Mouse (Mus musculus) natural killer cell, adult 2 months (primary cell): ENCODE results near the gene Ifna6.
"Not testable (repeated sequence)": the region's sequence is repeated elsewhere in the genome, so short reads cannot be mapped to it uniquely, and the experiment has no call there.

Experiments used
- DNase-seq, 2 experiments: peaks; one replicate each; pipeline ENCODE4 v3.0.0; 2022; ENCODE audit warnings: low spot score in 2 of 2

Ifna6 gene

DNA sequence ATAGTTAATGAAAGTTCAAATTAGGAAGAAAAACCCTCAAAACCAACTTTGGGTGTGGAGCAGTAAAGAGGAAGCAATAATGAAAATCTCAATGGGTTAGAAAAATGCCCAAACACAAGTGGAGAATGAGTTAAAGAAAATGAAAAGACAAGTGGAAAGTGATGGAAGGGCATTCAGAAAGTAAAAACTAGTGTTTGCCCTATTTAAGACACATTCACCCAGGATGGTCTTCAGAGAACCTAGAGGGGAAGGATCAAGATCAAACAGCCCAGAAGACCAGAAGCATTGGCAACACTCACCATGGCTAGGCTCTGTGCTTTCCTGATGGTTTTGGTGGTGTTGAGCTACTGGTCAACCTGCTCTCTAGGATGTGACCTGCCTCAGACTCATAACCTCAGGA is at the start of gene Ifna6:
Gene Ifna6, plus strand, starts transcription at position 301 of the 400 bp plus-strand sequence.
- DNase-seq, result not testable (repeated sequence)

DNA sequence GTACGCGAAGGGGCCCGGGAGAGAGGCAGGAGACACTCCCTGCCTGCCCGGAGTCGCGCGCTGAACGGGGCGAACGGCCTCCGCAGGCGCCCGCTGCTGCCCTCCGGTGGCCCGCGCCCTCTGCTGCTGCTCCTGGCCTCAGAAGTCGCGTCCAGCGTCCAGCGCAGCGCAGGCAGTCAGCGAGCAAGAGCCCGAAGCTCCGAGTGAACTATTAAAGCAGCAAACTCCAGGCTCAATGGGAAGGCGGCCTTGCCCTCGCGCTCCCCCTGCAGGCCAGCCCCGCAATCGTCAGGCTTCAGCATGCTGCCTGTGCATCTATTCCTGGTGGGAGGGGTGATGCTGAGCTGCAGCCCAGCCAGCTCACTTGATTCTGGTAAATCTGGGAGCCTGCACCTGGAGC is 47.7 kb upstream of the Ifna6 start, which contains the start of gene Gm13272:
Gene Gm13272, plus strand, starts transcription at position 301 of the 400 bp plus-strand sequence.
- not testable (repeated sequence) for DNase-seq

DNA sequence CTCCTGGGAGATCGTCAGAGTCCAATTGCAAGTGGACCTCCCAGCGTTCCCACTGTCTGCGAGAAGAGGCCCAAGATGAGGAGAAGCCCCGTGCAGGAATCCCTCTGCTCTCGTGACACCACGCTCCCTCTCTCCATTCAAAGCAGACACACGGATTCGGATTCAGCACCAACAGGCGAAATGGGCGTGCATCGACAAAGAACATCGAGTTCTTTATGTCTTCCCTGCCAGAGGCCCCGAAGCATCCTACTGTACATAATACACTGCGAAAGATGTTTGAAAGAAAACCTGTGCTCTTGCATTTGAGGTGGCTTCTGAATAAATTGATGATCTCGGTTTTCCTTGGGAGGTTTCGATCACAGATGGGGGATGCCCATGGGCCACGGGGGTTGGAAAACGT is 46.9 kb upstream of the Ifna6 start:
- not testable (repeated sequence) for DNase-seq

DNA sequence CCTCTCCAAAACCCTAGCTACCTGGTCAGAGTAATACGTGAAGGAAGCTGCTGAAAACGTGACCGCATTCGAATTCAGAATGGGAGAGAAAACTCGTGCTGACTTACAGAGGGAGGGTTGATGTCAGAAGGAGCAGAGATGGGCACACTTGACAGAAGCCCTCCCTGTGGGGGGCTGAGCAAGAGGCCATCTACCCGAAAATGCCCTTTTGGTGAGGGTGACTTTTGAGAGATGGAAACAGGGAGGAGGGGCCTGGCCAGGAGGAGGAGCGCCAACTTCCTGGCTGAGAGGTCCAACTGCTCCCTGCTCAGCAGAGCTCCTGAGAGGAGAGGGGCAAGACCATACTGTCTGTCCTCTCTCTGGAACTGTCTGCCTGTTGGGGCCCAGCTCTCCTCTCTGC is 45.4 kb upstream of the Ifna6 start, which contains the start of gene Ifnz:
Gene Ifnz, plus strand, starts transcription at position 301 of the 400 bp plus-strand sequence.
- not testable (repeated sequence) for DNase-seq

DNA sequence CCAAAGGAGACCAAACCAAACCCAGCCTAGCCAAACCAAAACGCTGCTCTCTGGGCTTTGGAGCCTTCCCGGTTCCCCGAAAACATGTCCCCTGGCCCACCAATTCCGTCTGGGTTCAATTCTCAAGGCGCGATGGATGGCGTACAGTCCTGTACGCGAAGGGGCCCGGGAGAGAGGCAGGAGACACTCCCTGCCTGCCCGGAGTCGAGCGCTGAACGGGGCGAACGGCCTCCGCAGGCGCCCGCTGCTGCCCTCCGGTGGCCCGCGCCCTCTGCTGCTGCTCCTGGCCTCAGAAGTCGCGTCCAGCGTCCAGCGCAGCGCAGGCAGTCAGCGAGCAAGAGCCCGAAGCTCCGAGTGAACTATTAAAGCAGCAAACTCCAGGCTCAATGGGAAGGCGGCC is 44.9 kb upstream of the Ifna6 start:
- not testable (repeated sequence) for DNase-seq

DNA sequence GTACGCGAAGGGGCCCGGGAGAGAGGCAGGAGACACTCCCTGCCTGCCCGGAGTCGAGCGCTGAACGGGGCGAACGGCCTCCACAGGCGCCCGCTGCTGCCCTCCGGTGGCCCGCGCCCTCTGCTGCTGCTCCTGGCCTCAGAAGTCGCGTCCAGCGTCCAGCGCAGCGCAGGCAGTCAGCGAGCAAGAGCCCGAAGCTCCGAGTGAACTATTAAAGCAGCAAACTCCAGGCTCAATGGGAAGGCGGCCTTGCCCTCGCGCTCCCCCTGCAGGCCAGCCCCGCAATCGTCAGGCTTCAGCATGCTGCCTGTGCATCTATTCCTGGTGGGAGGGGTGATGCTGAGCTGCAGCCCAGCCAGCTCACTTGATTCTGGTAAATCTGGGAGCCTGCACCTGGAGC is 41.8 kb upstream of the Ifna6 start, which contains the start of gene Gm13276:
Gene Gm13276, plus strand, starts transcription at position 301 of the 400 bp plus-strand sequence.
- not testable (repeated sequence) for DNase-seq

DNA sequence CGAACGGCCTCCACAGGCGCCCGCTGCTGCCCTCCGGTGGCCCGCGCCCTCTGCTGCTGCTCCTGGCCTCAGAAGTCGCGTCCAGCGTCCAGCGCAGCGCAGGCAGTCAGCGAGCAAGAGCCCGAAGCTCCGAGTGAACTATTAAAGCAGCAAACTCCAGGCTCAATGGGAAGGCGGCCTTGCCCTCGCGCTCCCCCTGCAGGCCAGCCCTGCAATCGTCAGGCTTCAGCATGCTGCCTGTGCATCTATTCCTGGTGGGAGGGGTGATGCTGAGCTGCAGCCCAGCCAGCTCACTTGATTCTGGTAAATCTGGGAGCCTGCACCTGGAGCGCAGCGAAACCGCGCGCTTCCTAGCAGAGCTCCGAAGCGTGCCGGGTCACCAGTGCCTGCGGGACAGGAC is 38.8 kb upstream of the Ifna6 start, which contains the start of gene Gm13277:
Gene Gm13277, plus strand, starts transcription at position 231 of the 400 bp plus-strand sequence.
- DNase-seq, result peak; percentile 63 to 68

DNA sequence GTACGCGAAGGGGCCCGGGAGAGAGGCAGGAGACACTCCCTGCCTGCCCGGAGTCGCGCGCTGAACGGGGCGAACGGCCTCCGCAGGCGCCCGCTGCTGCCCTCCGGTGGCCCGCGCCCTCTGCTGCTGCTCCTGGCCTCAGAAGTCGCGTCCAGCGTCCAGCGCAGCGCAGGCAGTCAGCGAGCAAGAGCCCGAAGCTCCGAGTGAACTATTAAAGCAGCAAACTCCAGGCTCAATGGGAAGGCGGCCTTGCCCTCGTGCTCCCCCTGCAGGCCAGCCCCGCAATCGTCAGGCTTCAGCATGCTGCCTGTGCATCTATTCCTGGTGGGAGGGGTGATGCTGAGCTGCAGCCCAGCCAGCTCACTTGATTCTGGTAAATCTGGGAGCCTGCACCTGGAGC is 36.0 kb upstream of the Ifna6 start, which contains the start of gene Gm13278:
Gene Gm13278, plus strand, starts transcription at position 301 of the 400 bp plus-strand sequence.
- not testable (repeated sequence) for DNase-seq

DNA sequence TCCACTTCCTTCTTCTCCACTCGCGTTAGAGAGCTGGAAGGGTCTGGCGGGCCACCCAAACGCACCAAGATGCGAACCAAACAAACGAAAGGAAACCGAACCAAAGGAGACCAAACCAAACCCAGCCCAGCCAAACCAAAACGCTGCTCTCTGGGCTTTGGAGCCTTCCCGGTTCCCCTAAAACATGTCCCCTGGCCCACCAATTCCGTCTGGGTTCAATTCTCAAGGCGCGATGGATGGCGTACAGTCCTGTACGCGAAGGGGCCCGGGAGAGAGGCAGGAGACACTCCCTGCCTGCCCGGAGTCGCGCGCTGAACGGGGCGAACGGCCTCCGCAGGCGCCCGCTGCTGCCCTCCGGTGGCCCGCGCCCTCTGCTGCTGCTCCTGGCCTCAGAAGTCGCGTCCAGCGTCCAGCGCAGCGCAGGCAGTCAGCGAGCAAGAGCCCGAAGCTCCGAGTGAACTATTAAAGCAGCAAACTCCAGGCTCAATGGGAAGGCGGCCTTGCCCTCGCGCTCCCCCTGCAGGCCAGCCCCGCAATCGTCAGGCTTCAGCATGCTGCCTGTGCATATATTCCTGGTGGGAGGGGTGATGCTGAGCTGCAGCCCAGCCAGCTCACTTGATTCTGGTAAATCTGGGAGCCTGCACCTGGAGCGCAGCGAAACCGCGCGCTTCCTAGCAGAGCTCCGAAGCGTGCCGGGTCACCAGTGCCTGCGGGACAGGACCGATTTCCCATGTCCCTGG is 33.1 kb upstream of the Ifna6 start, which contains the start of gene Gm13275:
Gene Gm13275, plus strand, starts transcription at position 552 of the 740 bp plus-strand sequence.
- DNase-seq, result peak; percentile 74 to 77

DNA sequence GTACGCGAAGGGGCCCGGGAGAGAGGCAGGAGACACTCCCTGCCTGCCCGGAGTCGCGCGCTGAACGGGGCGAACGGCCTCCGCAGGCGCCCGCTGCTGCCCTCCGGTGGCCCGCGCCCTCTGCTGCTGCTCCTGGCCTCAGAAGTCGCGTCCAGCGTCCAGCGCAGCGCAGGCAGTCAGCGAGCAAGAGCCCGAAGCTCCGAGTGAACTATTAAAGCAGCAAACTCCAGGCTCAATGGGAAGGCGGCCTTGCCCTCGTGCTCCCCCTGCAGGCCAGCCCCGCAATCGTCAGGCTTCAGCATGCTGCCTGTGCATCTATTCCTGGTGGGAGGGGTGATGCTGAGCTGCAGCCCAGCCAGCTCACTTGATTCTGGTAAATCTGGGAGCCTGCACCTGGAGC is 30.1 kb upstream of the Ifna6 start, which contains the start of gene Gm13279:
Gene Gm13279, plus strand, starts transcription at position 301 of the 400 bp plus-strand sequence.
- not testable (repeated sequence) for DNase-seq

DNA sequence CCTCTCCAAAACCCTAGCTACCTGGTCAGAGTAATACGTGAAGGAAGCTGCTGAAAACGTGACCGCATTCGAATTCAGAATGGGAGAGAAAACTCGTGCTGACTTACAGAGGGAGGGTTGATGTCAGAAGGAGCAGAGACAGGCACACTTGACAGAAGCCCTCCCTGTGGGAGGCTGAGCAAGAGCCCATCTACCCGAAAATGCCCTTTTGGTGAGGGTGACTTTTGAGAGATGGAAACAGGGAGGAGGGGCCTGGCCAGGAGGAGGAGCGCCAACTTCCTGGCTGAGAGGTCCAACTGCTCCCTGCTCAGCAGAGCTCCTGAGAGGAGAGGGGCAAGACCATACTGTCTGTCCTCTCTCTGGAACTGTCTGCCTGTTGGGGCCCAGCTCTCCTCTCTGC is 27.9 kb upstream of the Ifna6 start, which contains the start of gene Gm13285:
Gene Gm13285, plus strand, starts transcription at position 301 of the 400 bp plus-strand sequence.
- not testable (repeated sequence) for DNase-seq

DNA sequence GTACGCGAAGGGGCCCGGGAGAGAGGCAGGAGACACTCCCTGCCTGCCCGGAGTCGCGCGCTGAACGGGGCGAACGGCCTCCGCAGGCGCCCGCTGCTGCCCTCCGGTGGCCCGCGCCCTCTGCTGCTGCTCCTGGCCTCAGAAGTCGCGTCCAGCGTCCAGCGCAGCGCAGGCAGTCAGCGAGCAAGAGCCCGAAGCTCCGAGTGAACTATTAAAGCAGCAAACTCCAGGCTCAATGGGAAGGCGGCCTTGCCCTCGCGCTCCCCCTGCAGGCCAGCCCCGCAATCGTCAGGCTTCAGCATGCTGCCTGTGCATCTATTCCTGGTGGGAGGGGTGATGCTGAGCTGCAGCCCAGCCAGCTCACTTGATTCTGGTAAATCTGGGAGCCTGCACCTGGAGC is 24.3 kb upstream of the Ifna6 start, which contains the start of gene Gm13287:
Gene Gm13287, plus strand, starts transcription at position 301 of the 400 bp plus-strand sequence.
- DNase-seq, result not testable (repeated sequence)

DNA sequence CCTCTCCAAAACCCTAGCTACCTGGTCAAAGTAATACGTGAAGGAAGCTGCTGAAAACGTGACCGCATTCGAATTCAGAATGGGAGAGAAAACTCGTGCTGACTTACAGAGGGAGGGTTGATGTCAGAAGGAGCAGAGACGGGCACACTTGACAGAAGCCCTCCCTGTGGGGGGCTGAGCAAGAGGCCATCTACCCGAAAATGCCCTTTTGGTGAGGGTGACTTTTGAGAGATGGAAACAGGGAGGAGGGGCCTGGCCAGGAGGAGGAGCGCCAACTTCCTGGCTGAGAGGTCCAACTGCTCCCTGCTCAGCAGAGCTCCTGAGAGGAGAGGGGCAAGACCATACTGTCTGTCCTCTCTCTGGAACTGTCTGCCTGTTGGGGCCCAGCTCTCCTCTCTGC is 22.0 kb upstream of the Ifna6 start, which contains the start of gene Gm13288:
Gene Gm13288, plus strand, starts transcription at position 301 of the 400 bp plus-strand sequence.
- DNase-seq, result not testable (repeated sequence)

DNA sequence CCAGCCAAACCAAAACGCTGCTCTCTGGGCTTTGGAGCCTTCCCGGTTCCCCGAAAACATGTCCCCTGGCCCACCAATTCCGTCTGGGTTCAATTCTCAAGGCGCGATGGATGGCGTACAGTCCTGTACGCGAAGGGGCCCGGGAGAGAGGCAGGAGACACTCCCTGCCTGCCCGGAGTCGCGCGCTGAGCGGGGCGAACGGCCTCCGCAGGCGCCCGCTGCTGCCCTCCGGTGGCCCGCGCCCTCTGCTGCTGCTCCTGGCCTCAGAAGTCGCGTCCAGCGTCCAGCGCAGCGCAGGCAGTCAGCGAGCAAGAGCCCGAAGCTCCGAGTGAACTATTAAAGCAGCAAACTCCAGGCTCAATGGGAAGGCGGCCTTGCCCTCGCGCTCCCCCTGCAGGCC is 21.5 kb upstream of the Ifna6 start:
- peak; percentile 11 to 21 for DNase-seq

DNA sequence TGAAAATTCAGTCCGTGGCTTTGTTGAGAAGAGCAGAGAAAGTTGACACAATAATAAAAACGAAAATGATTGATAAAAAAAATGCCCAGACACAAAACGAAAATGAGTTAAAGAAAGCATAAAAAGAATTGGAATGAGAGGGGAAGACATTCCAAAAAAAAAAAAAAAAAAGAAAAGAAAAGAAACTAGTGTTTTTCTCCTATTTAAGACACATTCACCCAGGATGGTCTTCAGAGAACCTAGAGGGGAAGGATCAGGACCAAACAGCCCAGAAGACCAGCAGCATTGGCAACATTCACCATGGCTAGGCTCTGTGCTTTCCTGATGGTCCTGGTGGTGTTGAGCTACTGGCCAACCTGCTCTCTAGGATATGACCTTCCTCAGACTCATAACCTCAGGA is 11.3 kb upstream of the Ifna6 start, which contains the start of gene Ifna7:
Gene Ifna7, plus strand, starts transcription at position 301 of the 400 bp plus-strand sequence.
- DNase-seq, result no peak

DNA sequence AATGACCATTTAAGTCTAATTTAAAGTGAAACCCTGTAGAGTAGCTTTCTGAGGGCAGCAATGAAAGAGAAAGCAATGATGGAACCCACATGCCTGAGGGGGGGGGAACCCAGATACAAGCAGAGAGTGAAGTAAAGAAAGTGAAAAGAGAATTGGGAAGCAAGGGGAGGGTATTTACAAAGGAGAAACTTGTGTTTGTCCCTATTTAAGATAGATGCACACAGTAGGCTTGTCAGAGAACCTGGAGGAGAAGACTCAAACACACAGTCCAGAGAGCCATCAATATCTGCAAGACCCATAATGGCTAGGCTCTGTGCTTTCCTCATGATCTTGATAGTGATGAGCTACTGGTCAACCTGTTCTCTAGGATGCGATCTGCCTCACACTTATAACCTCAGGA is 7.6 kb upstream of the Ifna6 start, which contains the start of gene Ifna11:
Gene Ifna11, plus strand, starts transcription at position 301 of the 400 bp plus-strand sequence.
- no peak for DNase-seq

DNA sequence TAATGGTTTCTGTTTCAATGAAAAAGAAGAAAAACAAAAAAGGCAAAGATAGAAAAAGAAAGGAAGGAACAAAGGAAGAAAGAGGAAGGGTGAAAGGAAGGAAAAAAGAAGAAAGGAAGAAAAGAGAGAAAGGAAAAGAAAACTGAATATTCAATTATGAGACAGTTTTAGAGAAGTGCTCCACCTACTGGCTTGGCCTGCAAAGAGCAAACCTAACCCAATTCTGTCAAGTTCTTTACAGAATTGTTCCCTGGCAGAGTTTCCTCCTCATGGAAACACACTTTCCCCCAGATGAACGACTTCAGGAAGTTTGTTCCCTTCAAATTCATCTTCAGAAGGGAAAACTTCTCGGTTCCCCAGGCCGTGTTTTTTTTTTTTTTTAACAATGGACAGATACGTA is 4.2 kb upstream of the Ifna6 start:
- DNase-seq, result no peak

DNA sequence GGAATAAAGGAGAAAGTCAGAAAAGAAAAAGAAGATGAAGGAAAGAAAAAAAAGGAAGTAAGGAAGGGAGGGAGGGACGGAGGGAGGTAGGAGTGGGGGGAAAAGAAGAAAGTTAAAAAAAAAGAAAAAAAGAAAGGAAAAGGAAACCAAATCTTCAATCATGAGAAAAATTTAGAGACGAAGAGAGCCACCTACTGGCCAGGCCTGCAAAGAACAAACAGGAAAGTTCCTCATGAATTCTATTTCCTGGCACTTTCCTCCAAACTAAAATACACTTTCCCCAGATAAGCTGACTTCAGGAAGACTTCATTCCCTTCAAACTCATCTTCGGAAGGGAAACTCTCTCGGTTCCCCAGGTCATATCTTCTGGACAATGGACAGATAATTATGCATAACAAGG is 3.3 kb downstream of the Ifna6 start:
- peak in 1 of 2 experiments; percentile 24 for DNase-seq

DNA sequence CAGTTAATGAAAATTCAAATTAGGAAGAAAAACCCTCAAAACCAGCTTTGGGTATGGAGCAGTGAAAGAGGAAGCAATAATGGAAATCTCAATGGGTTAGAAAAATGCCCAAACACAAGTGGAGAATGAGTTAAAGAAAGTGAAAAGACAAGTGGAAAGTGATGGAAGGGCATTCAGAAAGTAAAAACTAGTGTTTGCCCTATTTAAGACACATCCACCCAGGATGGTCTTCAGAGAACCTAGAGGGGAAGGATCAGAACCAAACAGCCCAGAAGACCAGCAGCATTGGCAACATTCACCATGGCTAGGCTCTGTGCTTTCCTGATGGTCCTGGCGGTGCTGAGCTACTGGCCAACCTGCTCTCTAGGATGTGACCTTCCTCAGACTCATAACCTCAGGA is 8.0 kb downstream of the Ifna6 start, which contains the start of gene Ifna5:
Gene Ifna5, plus strand, starts transcription at position 301 of the 400 bp plus-strand sequence.
- not testable (repeated sequence) for DNase-seq

DNA sequence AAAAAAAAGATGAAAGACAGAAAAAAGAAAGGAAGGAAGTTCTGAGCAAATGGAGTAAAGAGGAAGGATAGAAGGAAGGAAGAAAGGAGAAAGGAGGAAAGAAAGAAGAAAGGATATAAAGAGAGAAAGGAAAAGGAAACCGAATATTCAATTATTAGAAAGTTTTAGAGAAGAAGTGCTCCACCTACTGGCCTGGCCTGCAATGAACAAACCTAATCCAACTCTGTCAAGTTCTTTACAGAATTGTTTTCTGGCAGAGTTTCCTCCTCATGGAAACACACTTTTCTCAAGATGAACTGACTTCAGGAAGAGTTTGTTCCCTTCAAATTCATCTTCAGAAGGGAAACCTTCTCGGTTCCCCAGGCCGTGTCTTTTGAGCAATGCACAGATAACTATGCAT is 11.6 kb downstream of the Ifna6 start:
- DNase-seq, result no peak

DNA sequence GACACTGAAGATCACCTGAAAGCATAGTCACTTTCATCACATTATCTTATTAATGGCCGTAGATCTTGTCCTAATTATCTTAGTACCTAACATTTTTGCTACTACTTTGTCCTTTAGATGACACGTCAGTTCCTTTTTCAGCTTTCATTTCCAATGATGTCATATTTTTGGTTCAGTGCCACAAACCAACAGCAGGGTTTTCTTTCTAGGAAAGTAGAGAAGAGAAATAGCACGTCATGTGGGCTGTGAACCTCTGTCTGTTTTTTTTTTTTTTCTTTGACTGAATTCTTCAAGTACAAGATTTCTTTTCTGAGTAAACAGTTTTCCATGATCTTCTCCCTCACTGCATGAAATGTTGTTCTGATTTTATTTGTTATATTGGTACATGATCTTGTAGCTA is 12.8 kb downstream of the Ifna6 start:
- DNase-seq, result no peak

DNA sequence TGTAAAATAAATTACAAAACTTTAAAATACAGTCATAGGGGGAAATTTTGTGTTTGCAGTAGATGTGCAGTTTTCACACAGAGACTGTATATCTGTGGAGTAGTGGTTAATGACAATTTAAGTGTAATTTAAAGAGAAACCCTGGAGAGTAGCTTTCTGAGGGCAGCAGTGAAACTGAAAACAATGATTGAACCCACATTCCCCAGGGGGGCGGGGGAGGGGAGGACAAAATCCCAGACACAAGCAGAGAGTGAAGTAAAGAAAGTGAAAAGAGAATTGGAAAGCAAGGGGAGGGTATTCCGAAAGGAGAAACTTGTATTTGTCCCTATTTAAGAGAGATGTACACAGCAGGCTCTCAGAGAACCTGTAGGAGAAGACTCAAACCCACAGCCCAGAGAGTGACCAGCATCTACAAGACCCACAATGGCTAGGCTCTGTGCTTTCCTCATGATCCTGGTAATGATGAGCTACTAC is 14.3 kb downstream of the Ifna6 start, which contains the start of gene Ifna4:
Gene Ifna4, plus strand, starts transcription at position 424 of the 474 bp plus-strand sequence.
- no peak for DNase-seq
